Mouse (Mus musculus) forebrain, postnatal 0 days (tissue): ENCODE measurements around the gene Gldn. TPM values are rescaled to one million over a fixed set of nuclear protein-coding genes. Genes with fewer than 3 reads are reported as not detected.

ENCODE experiments used
- ATAC-seq: fragments of 200-750 bp; cut with Nextera tagmentation; 2 replicates; pipeline ENCODE4 v1.8.0; 2017; ENCODE audit warnings: mild to moderate bottlenecking, moderate library complexity
- DNase-seq: peaks from one replicate; pipeline ENCODE4 v3.0.0-alpha.2; 2015
- H3K27ac ChIP-seq: fragments of 300-500 bp; sonication (generic); 2 replicates; pipeline ENCODE4 v1.5.1; 2014; ENCODE audit warnings: low read depth, mild to moderate bottlenecking, antibody characterized with exemption, low read length, moderate library complexity, mixed read lengths
- H3K27me3 ChIP-seq: fragments of 300-500 bp; sonication (generic); 2 replicates; pipeline ENCODE4 v1.6.1; 2014; ENCODE audit warnings: mild to moderate bottlenecking, low read length, mixed read lengths; ENCODE audit not compliant: insufficient read depth
- H3K36me3 ChIP-seq: fragments of 300-500 bp; sonication (generic); 2 replicates; pipeline ENCODE4 v1.6.1; 2014; ENCODE audit warnings: mild to moderate bottlenecking, moderate library complexity; ENCODE audit not compliant: insufficient read depth
- H3K4me1 ChIP-seq: fragments of 300-500 bp; sonication (generic); 2 replicates; pipeline ENCODE4 v1.6.1; 2014; ENCODE audit warnings: antibody characterized with exemption; ENCODE audit not compliant: insufficient read depth
- H3K4me2 ChIP-seq: fragments of 300-500 bp; sonication (generic); 2 replicates; pipeline ENCODE4 v1.6.1; 2014; ENCODE audit warnings: low read depth, mild to moderate bottlenecking, moderate library complexity
- H3K4me3 ChIP-seq: fragments of 300-500 bp; sonication (generic); 2 replicates; pipeline ENCODE4 v1.5.1; 2014; ENCODE audit warnings: low read depth, low read length, mixed read lengths
- H3K9ac ChIP-seq: fragments of 300-500 bp; sonication (generic); 2 replicates; pipeline ENCODE4 v1.6.1; 2014; ENCODE audit warnings: mild to moderate bottlenecking
- H3K9me3 ChIP-seq: fragments of 300-500 bp; sonication (generic); 2 replicates; pipeline ENCODE4 v1.6.1; 2016; ENCODE audit warnings: low read length
- CTCF ChIP-seq: sonication (generic); IDR thresholded peaks from 2 replicates; pipeline ENCODE4 v1.5.1; 2016; ENCODE audit warnings: antibody characterized with exemption, control low read depth, low read depth
- WGBS: fragments of 180-500 bp; shearing (Covaris S2); extraction: QIAGEN DNeasy Blood & Tissue Kit; methylation state at CpG from one replicate; pipeline ENCODE4 v1.1.7; 2014; 5-methylcytosine and 5-hydroxymethylcytosine counted together
- polyA plus RNA-seq: library from polyadenylated mRNA; unstranded; fragments of >200 nt; fragmentation: Nextera tagmentation; extraction: Ambion mirVana; gene quantifications from 2 replicates; pipeline ENCODE4 v1.2.1, GENCODE M21; 2015
- total RNA-seq: library from RNA; depleted of rRNA; stranded (reverse); fragments of >200 nt; gene quantifications from 2 replicates; pipeline ENCODE4 v1.2.3, GENCODE M21; 2014; rRNA removed

Gldn gene
- 0.62 and 0.71 TPM in 2 replicates for total RNA-seq
- polyA plus RNA-seq: 0.43 and 0.87 TPM in 2 replicates

GRCm38 (mm10) chr9:54286331-54286987, at the start of gene Gldn:
Gene Gldn (plus strand): TSS chr9:54286486.
- no peaks in the 10 kb centered on the region for H3K4me1 ChIP-seq
- no peaks in the 10 kb centered on the region for H3K9me3 ChIP-seq
- H3K36me3 ChIP-seq: no peaks in the 10 kb centered on the region
- H3K4me2 ChIP-seq: peak within 1 kb of the TSS; percentile 97
- H3K27me3 ChIP-seq: peaks cover 10% of the 10 kb centered on the region; the same call in 1 of the 2 replicates
- peak within 1 kb of the TSS; percentile 42 for H3K4me3 ChIP-seq
- WGBS: 2% methylated on average over 61 of the region's 61 CpGs
- H3K27ac ChIP-seq: no peak within 1 kb of the TSS
- peak within 1 kb of the TSS; percentile 58 for H3K9ac ChIP-seq
- DNase-seq (peak; percentile 27), ATAC-seq (peak; percentile 76)
- TF ChIP-seq CTCF: peak; percentile 8; the same call in 1 of the 2 replicates

GRCm38 (mm10) chr9:54244869-54245665, 41.2 kb upstream of the Gldn start:
- H3K4me1 ChIP-seq: peaks cover 6% of the 10 kb centered on the region; the same call in 1 of the 2 replicates
- DNase-seq: peak; percentile 62
- WGBS: 40% methylated on average over 3 of the region's 3 CpGs
- peak; percentile 88 for ATAC-seq
- H3K4me3 ChIP-seq: no peak overlapping the region
- no peak overlapping the region for H3K9ac ChIP-seq
- H3K9me3 ChIP-seq: no peaks in the 10 kb centered on the region
- H3K36me3 ChIP-seq: no peaks in the 10 kb centered on the region
- TF ChIP-seq CTCF: no peak
- H3K4me2 ChIP-seq: no peak overlapping the region
- no peaks in the 10 kb centered on the region for H3K27me3 ChIP-seq
- H3K27ac ChIP-seq: peak overlapping the region; percentile 55

DNA sequence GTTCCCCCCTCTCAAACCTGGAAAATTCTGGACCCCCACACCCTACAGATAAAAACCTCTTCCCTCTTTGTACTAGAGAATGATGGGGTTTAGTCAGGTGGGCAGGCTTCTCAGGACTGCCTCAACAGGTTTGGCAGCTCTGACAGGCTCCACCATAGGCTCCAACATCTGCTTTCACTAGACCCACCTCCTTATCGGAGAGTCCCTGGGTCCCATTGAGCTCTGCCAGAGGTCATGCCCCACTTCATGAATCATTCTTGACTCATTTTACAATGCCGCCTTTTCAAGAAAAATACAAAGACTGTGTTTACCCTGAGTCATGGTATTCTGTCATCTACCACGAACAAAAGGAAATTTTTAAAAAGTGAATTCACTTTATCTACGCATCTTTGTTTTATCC, 21.5 kb upstream of the Gldn start:
- Histone ChIP-seq H3K9me3 (no peaks in the 10 kb centered on the region), H3K9ac (no peak overlapping the region), H3K4me2 (no peak overlapping the region), H3K4me1 (no peaks in the 10 kb centered on the region), H3K36me3 (no peaks in the 10 kb centered on the region), H3K4me3 (no peak overlapping the region), H3K27me3 (no peaks in the 10 kb centered on the region), H3K27ac (no peak overlapping the region)
- no peak for TF ChIP-seq CTCF
- ATAC-seq: no peak
- 84% methylated on average over 4 of the region's 4 CpGs for WGBS
- no peak for DNase-seq

DNA sequence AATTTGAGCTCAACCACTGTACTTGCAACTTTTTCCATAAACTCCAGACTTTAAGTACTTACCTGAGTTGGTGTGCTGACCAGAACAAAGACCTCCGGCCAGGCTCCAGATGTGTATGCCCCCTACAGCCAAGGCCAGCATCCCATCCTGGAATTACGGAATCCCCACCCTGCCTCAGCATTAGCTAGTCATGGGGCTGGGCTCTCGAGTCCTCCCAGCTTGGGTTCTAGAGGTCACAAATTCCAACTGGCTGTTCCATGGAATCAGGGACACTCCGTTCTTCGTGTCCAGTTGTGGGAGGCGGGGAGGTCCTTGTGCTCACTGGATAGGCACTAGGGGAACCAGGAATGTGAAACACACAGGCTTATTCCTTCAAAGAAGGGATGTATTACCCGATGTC, 18.3 kb upstream of the Gldn start, which contains the start of gene Cyp19a1:
Gene Cyp19a1, minus strand, starts transcription at position 101 of the 400 bp plus-strand sequence.
- Histone ChIP-seq H3K4me2 (no peak within 1 kb of the TSS), H3K27ac (no peak within 1 kb of the TSS), H3K27me3 (no peaks in the 10 kb centered on the region), H3K9ac (no peak within 1 kb of the TSS), H3K4me1 (no peaks in the 10 kb centered on the region), H3K4me3 (no peak within 1 kb of the TSS), H3K9me3 (no peaks in the 10 kb centered on the region), H3K36me3 (no peaks in the 10 kb centered on the region)
- TF ChIP-seq CTCF: no peak
- ATAC-seq (no peak), DNase-seq (no peak)
- WGBS: 88% methylated on average over 7 of the region's 7 CpGs

DNA sequence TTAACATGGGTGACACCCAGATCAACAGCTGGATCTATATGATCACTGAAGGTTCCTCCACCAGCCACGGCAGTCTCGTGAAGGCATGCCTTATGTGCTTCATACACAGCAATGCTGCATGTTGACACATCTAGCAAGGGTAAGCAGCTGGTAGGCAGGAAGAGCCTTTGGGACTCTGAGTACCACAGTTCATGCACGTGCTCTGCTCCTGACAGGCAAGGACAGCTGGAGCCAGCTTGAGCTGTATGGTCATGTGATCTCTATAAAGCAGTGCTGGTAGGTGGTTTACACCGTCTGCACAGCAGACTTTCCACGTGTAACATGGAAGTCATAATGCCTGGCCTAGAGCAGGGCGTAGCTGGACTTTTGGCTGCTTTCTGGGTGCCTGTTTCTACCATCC, 16.3 kb upstream of the Gldn start:
- Histone ChIP-seq H3K4me2 (no peak overlapping the region), H3K9me3 (no peaks in the 10 kb centered on the region), H3K27ac (no peak overlapping the region), H3K4me3 (no peak overlapping the region), H3K9ac (no peak overlapping the region), H3K27me3 (no peaks in the 10 kb centered on the region), H3K4me1 (no peaks in the 10 kb centered on the region), H3K36me3 (no peaks in the 10 kb centered on the region)
- no peak for DNase-seq
- WGBS: 80% methylated on average over 6 of the region's 6 CpGs
- TF ChIP-seq CTCF: no peak
- ATAC-seq: no peak

DNA sequence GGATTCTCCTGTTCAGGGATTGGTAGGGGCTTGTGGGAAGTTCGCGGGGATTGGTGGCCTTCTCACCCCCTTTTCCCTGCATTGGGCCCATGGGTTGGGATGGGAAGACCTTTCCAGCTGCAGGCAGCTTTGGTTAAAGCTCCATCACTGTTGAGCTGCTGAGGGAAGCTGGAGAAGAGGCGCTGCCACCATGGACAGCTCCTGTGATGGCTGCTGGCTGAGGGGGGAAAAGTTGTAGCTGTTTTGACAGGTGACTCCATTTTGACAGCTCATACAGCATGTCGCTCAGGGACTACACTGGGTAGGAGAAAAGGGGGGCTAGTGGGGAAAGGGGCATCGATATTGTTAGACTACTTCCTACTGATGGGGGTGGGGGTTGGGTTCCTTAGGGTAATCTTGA, 15.4 kb upstream of the Gldn start:
- H3K27me3 ChIP-seq: no peaks in the 10 kb centered on the region
- ATAC-seq: no peak
- 47% methylated on average over 5 of the region's 5 CpGs for WGBS

GRCm38 (mm10) chr9:54275283-54275682, 11.0 kb upstream of the Gldn start:
- no peak overlapping the region for H3K4me2 ChIP-seq
- H3K36me3 ChIP-seq: no peaks in the 10 kb centered on the region
- TF ChIP-seq CTCF: no peak
- no peak overlapping the region for H3K27ac ChIP-seq
- no peak overlapping the region for H3K4me3 ChIP-seq
- ATAC-seq (no peak), DNase-seq (no peak)
- no peaks in the 10 kb centered on the region for H3K4me1 ChIP-seq
- no peak overlapping the region for H3K9ac ChIP-seq
- 86% methylated on average over 4 of the region's 4 CpGs for WGBS
- H3K27me3 ChIP-seq: no peaks in the 10 kb centered on the region
- H3K9me3 ChIP-seq: no peaks in the 10 kb centered on the region

More for the DNA sequence above, 15.4 kb upstream of the Gldn start:
- no peak for DNase-seq
- Histone ChIP-seq H3K4me3 (no peak overlapping the region), H3K9me3 (no peaks in the 10 kb centered on the region), H3K36me3 (no peaks in the 10 kb centered on the region), H3K27ac (no peak overlapping the region), H3K9ac (no peak overlapping the region), H3K4me2 (no peak overlapping the region), H3K4me1 (no peaks in the 10 kb centered on the region)
- no peak for TF ChIP-seq CTCF
